Mouse (Mus musculus) embryonic facial prominence, embryonic 15.5 days (tissue): ENCODE measurements at regions not wholly inside any gene's neighbourhood (a gene's known extent, or its start where the extent isn't known, plus 50 kb on each side); places are given as distances from the start of the nearest gene placed in this dataset.

ENCODE experiments used
- ATAC-seq: fragments of 200-750 bp; cut with Nextera tagmentation; 2 replicates; pipeline ENCODE4 v1.8.0; 2017; ENCODE audit warnings: low read depth, moderate TSS enrichment; ENCODE audit not compliant: insufficient number of reproducible peaks, low FRiP score, low TSS enrichment
- H3K27ac ChIP-seq: fragments of 300-500 bp; sonication (generic); replicated peaks from 2 replicates; pipeline ENCODE4 v1.5.1; 2015; ENCODE audit warnings: mild to moderate bottlenecking, inconsistent platforms
- H3K27me3 ChIP-seq: fragments of 300-500 bp; sonication (generic); 2 replicates; pipeline ENCODE4 v1.6.1; 2015; ENCODE audit warnings: inconsistent platforms
- H3K36me3 ChIP-seq: fragments of 300-500 bp; sonication (generic); 2 replicates; pipeline ENCODE4 v1.6.1; 2015; ENCODE audit warnings: mild to moderate bottlenecking, inconsistent platforms
- H3K4me1 ChIP-seq: fragments of 300-500 bp; sonication (generic); 2 replicates; pipeline ENCODE4 v1.6.1; 2015; ENCODE audit warnings: inconsistent platforms
- H3K4me2 ChIP-seq: fragments of 300-500 bp; sonication (generic); replicated peaks from 2 replicates; pipeline ENCODE4 v1.6.1; 2015; ENCODE audit warnings: mild to moderate bottlenecking, inconsistent platforms
- H3K4me3 ChIP-seq: fragments of 300-500 bp; sonication (generic); replicated peaks from 2 replicates; pipeline ENCODE4 v1.5.1; 2015; ENCODE audit warnings: mild to moderate bottlenecking, inconsistent platforms
- H3K9ac ChIP-seq: fragments of 300-500 bp; sonication (generic); 2 replicates; pipeline ENCODE4 v1.6.1; 2015; ENCODE audit warnings: inconsistent platforms
- H3K9me3 ChIP-seq: fragments of 300-500 bp; sonication (generic); replicated peaks from 2 replicates; pipeline ENCODE4 v1.6.1; 2016; ENCODE audit warnings: inconsistent platforms
- WGBS: fragments of 180-500 bp; shearing (Covaris S2); methylation state at CpG from one replicate; pipeline ENCODE4 v1.1.7; 2015; 5-methylcytosine and 5-hydroxymethylcytosine counted together

- no peak overlapping the region for H3K4me2 ChIP-seq
- H3K27me3 ChIP-seq = no peaks in the 10 kb centered on the region
- H3K4me3 ChIP-seq = no peak overlapping the region
- peaks cover 25% of the 10 kb centered on the region for H3K4me1 ChIP-seq
- ATAC-seq = no peak
- H3K9me3 ChIP-seq = no peaks in the 10 kb centered on the region
- no peak overlapping the region for H3K27ac ChIP-seq
- no peaks in the 10 kb centered on the region for H3K36me3 ChIP-seq
- no peak overlapping the region for H3K9ac ChIP-seq
- WGBS = 56% methylated on average over 7 of the region's 7 CpGs
Observed at GRCm38 (mm10) chr3:130903329-130903728, 173.1 kb upstream of the Rpl34 start.

GRCm38 (mm10) chr3:130902376-130902775 lies 172.2 kb upstream of the Rpl34 start:
- Histone ChIP-seq H3K27me3 (no peaks in the 10 kb centered on the region), H3K36me3 (no peaks in the 10 kb centered on the region), H3K4me2 (no peak overlapping the region), H3K4me3 (no peak overlapping the region), H3K9ac (no peak overlapping the region), H3K4me1 (peaks cover 25% of the 10 kb centered on the region), H3K9me3 (no peaks in the 10 kb centered on the region), H3K27ac (no peak overlapping the region)
- no peak for ATAC-seq
- WGBS = 85% methylated on average over 7 of the region's 7 CpGs

GRCm38 (mm10) chr3:130901343-130901742 lies 171.1 kb upstream of the Rpl34 start:
- Histone ChIP-seq H3K9me3 (no peaks in the 10 kb centered on the region), H3K9ac (no peak overlapping the region), H3K27ac (no peak overlapping the region), H3K36me3 (no peaks in the 10 kb centered on the region), H3K4me1 (peaks cover 25% of the 10 kb centered on the region), H3K27me3 (no peaks in the 10 kb centered on the region), H3K4me3 (no peak overlapping the region), H3K4me2 (peak overlapping the region; percentile 20; the same call in 1 of the 2 replicates)
- WGBS = 18% methylated on average over 12 of the region's 12 CpGs
- no peak for ATAC-seq

- H3K4me2 ChIP-seq = 0 out of 2 replicates have a peak overlapping the region, but pooled peaks have one; percentile 20
- 61% methylated on average over 6 of the region's 6 CpGs for WGBS
- H3K4me1 ChIP-seq = peaks cover 25% of the 10 kb centered on the region
- H3K27me3 ChIP-seq = no peaks in the 10 kb centered on the region
- H3K9me3 ChIP-seq = no peaks in the 10 kb centered on the region
- H3K4me3 ChIP-seq = no peak overlapping the region
- no peak overlapping the region for H3K9ac ChIP-seq
- H3K36me3 ChIP-seq = no peaks in the 10 kb centered on the region
- ATAC-seq = no peak
- H3K27ac ChIP-seq = no peak overlapping the region
Observed at GRCm38 (mm10) chr3:130900846-130901245, 170.6 kb upstream of the Rpl34 start.

GRCm38 (mm10) chr3:130900054-130900840 lies 170.0 kb upstream of the Rpl34 start:
- H3K36me3 ChIP-seq = no peaks in the 10 kb centered on the region
- peak overlapping the region; percentile 28 for H3K4me2 ChIP-seq
- no peaks in the 10 kb centered on the region for H3K9me3 ChIP-seq
- H3K27ac ChIP-seq = no peak overlapping the region
- WGBS = 49% methylated on average over 30 of the region's 30 CpGs
- H3K4me3 ChIP-seq = no peak overlapping the region; the same call in 1 of the 2 replicates
- H3K9ac ChIP-seq = no peak overlapping the region
- ATAC-seq = no peak
- H3K4me1 ChIP-seq = peaks cover 25% of the 10 kb centered on the region
- H3K27me3 ChIP-seq = no peaks in the 10 kb centered on the region

GRCm38 (mm10) chr3:130894168-130894814 lies 164.1 kb upstream of the Rpl34 start:
- WGBS = 74% methylated on average over 7 of the region's 7 CpGs
- H3K4me3 ChIP-seq = no peak overlapping the region
- no peaks in the 10 kb centered on the region for H3K27me3 ChIP-seq
- ATAC-seq = no peak
- H3K4me1 ChIP-seq = no peaks in the 10 kb centered on the region
- H3K9me3 ChIP-seq = no peaks in the 10 kb centered on the region
- H3K9ac ChIP-seq = no peak overlapping the region
- H3K36me3 ChIP-seq = no peaks in the 10 kb centered on the region
- no peak overlapping the region for H3K27ac ChIP-seq
- no peak overlapping the region for H3K4me2 ChIP-seq

GRCm38 (mm10) chr3:130891310-130891709 lies 161.1 kb upstream of the Rpl34 start:
- Histone ChIP-seq H3K27ac (no peak overlapping the region), H3K9me3 (0 out of 2 replicates have a peak, but pooled peaks cover 2% of the 10 kb centered on the region), H3K4me3 (no peak overlapping the region), H3K9ac (no peak overlapping the region), H3K4me2 (no peak overlapping the region), H3K4me1 (no peaks in the 10 kb centered on the region), H3K36me3 (no peaks in the 10 kb centered on the region), H3K27me3 (no peaks in the 10 kb centered on the region)
- no peak for ATAC-seq
- WGBS = 75% methylated on average over 4 of the region's 4 CpGs

GRCm38 (mm10) chr3:130888587-130888986 lies 158.4 kb upstream of the Rpl34 start:
- Histone ChIP-seq H3K36me3 (no peaks in the 10 kb centered on the region), H3K4me3 (no peak overlapping the region), H3K9me3 (0 out of 2 replicates have a peak, but pooled peaks cover 2% of the 10 kb centered on the region), H3K4me2 (no peak overlapping the region), H3K4me1 (peaks cover 3% of the 10 kb centered on the region; the same call in 1 of the 2 replicates), H3K27me3 (no peaks in the 10 kb centered on the region), H3K9ac (no peak overlapping the region), H3K27ac (no peak overlapping the region)
- ATAC-seq = no peak
- WGBS = 71% methylated on average over 1 of the region's 1 CpGs

- WGBS = 58% methylated on average over 3 of the region's 3 CpGs
- Histone ChIP-seq H3K9me3 (0 out of 2 replicates have a peak, but pooled peaks cover 2% of the 10 kb centered on the region), H3K27me3 (no peaks in the 10 kb centered on the region), H3K27ac (no peak overlapping the region), H3K4me2 (no peak overlapping the region), H3K4me1 (peaks cover 3% of the 10 kb centered on the region; the same call in 1 of the 2 replicates), H3K36me3 (no peaks in the 10 kb centered on the region), H3K9ac (no peak overlapping the region), H3K4me3 (no peak overlapping the region)
- ATAC-seq = no peak
Observed at GRCm38 (mm10) chr3:130887540-130888312, 157.5 kb upstream of the Rpl34 start.

GRCm38 (mm10) chr3:130885974-130886373 lies 155.8 kb upstream of the Rpl34 start:
- no peaks in the 10 kb centered on the region for H3K36me3 ChIP-seq
- no peak; the same call in 1 of the 2 replicates for ATAC-seq
- H3K9ac ChIP-seq = no peak overlapping the region
- H3K9me3 ChIP-seq = 0 out of 2 replicates have a peak, but pooled peaks cover 2% of the 10 kb centered on the region
- H3K27ac ChIP-seq = no peak overlapping the region
- peaks cover 3% of the 10 kb centered on the region for H3K4me1 ChIP-seq
- 19% methylated on average over 6 of the region's 6 CpGs for WGBS
- no peaks in the 10 kb centered on the region for H3K27me3 ChIP-seq
- no peak overlapping the region for H3K4me3 ChIP-seq
- no peak overlapping the region for H3K4me2 ChIP-seq

GRCm38 (mm10) chr3:130884393-130884792 lies 154.2 kb upstream of the Rpl34 start:
- no peak overlapping the region for H3K27ac ChIP-seq
- WGBS = 91% methylated on average over 9 of the region's 9 CpGs

More at GRCm38 (mm10) chr3:130884393-130884792, 154.2 kb upstream of the Rpl34 start:
- H3K9me3 ChIP-seq = 0 out of 2 replicates have a peak, but pooled peaks cover 2% of the 10 kb centered on the region
- no peaks in the 10 kb centered on the region for H3K36me3 ChIP-seq
- H3K4me3 ChIP-seq = no peak overlapping the region
- no peak overlapping the region for H3K4me2 ChIP-seq
- H3K27me3 ChIP-seq = no peaks in the 10 kb centered on the region
- no peak for ATAC-seq
- no peak overlapping the region for H3K9ac ChIP-seq
- H3K4me1 ChIP-seq = peaks cover 9% of the 10 kb centered on the region
